Mouse (Mus musculus) embryonic facial prominence, embryonic 11.5 days (tissue): ENCODE measurements around the gene Ifit3b. TPM values are rescaled to one million over a fixed set of nuclear protein-coding genes. Genes with fewer than 3 reads are reported as not detected.
"Not testable (repeated sequence)": the region's sequence is repeated elsewhere in the genome, so short reads cannot be mapped to it uniquely, and the experiment has no call there.

ENCODE experiments used
- ATAC-seq: fragments of 200-750 bp; cut with Nextera tagmentation; replicated peaks from 2 replicates; pipeline ENCODE4 v1.8.0; 2017; ENCODE audit warnings: low read depth; ENCODE audit not compliant: insufficient number of reproducible peaks, low FRiP score, low TSS enrichment
- DNase-seq: peaks from one replicate; pipeline ENCODE4 v3.0.0-alpha.2; 2015; ENCODE audit warnings: low spot score
- H3K27ac ChIP-seq: fragments of 300-500 bp; sonication (generic); replicated peaks from 2 replicates; pipeline ENCODE4 v1.5.1; 2014; ENCODE audit warnings: mild to moderate bottlenecking, low read depth, low read length, control low read depth
- H3K27me3 ChIP-seq: fragments of 300-500 bp; sonication (generic); 2 replicates; pipeline ENCODE4 v1.6.1; 2014; ENCODE audit warnings: mild to moderate bottlenecking, low read length, moderate library complexity, mixed read lengths; ENCODE audit not compliant: control insufficient read depth, insufficient read depth
- H3K36me3 ChIP-seq: fragments of 300-500 bp; sonication (generic); replicated peaks from 2 replicates; pipeline ENCODE4 v1.6.1; 2014; ENCODE audit warnings: low read depth, mild to moderate bottlenecking, low read length, moderate library complexity, mixed read lengths; ENCODE audit not compliant: control insufficient read depth, insufficient read depth
- H3K4me1 ChIP-seq: fragments of 300-500 bp; sonication (generic); 2 replicates; pipeline ENCODE4 v1.6.1; 2014; ENCODE audit warnings: low read length, mixed read lengths; ENCODE audit not compliant: control insufficient read depth, insufficient read depth
- H3K4me2 ChIP-seq: fragments of 300-500 bp; sonication (generic); 2 replicates; pipeline ENCODE4 v1.6.1; 2014; ENCODE audit warnings: low read depth, mild to moderate bottlenecking, control low read depth, low read length, moderate library complexity
- H3K4me3 ChIP-seq: fragments of 300-500 bp; sonication (generic); 2 replicates; pipeline ENCODE4 v1.5.1; 2014; ENCODE audit warnings: low read depth, low read length, control low read depth
- H3K9ac ChIP-seq: fragments of 300-500 bp; sonication (generic); replicated peaks from 2 replicates; pipeline ENCODE4 v1.6.1; 2014; ENCODE audit warnings: mild to moderate bottlenecking, control low read depth, low read length
- H3K9me3 ChIP-seq: fragments of 300-500 bp; sonication (generic); replicated peaks from 2 replicates; pipeline ENCODE4 v1.6.1; 2016; ENCODE audit warnings: mild to moderate bottlenecking, low read length, inconsistent platforms, mixed read lengths; ENCODE audit not compliant: control insufficient read depth
- WGBS: fragments of 180-500 bp; shearing (Covaris S2); extraction: QIAGEN DNeasy Blood & Tissue Kit; methylation state at CpG from one replicate; pipeline ENCODE4 v1.1.7; 2014; 5-methylcytosine and 5-hydroxymethylcytosine counted together
- polyA plus RNA-seq: library from polyadenylated mRNA; unstranded; fragments of >200 nt; fragmentation: Nextera tagmentation; extraction: Ambion mirVana; gene quantifications from 2 replicates; pipeline ENCODE4 v1.2.1, GENCODE M21; 2014

Gene Ifit3b
- polyA plus RNA-seq, 1 experiment from 2014 or later = not detected

- ATAC-seq (no peak), DNase-seq (no peak)
- H3K36me3 ChIP-seq = no peaks in the 10 kb centered on the region
- WGBS = 70% methylated on average over 1 of the region's 1 CpGs
- no peak overlapping the region for H3K4me2 ChIP-seq
- H3K4me3 ChIP-seq = no peak overlapping the region
- no peak overlapping the region for H3K27ac ChIP-seq
- no peaks in the 10 kb centered on the region for H3K27me3 ChIP-seq
- H3K9ac ChIP-seq = no peak overlapping the region
- no peaks in the 10 kb centered on the region for H3K4me1 ChIP-seq
- H3K9me3 ChIP-seq = no peaks in the 10 kb centered on the region
Measured at GRCm38 (mm10) chr19:34577121-34577520, 30.6 kb upstream of the Ifit3b start.

GRCm38 (mm10) chr19:34582696-34583095, 25.1 kb upstream of the Ifit3b start:
- H3K4me2 ChIP-seq, H3K4me1 ChIP-seq, H3K9me3 ChIP-seq, DNase-seq, ATAC-seq, H3K27ac ChIP-seq, H3K36me3 ChIP-seq, H3K4me3 ChIP-seq, H3K27me3 ChIP-seq, H3K9ac ChIP-seq: not testable (repeated sequence)
- WGBS = 86% methylated on average over 2 of the region's 2 CpGs

- not testable (repeated sequence) for ATAC-seq, H3K4me2 ChIP-seq, H3K4me3 ChIP-seq, H3K9me3 ChIP-seq, H3K9ac ChIP-seq, H3K36me3 ChIP-seq, DNase-seq, H3K27me3 ChIP-seq, H3K27ac ChIP-seq, H3K4me1 ChIP-seq
- 49% methylated on average over 2 of the region's 2 CpGs for WGBS
Measured at GRCm38 (mm10) chr19:34583126-34583766, 24.5 kb upstream of the Ifit3b start, which contains the start of gene Ifit3. Gene Ifit3, plus strand, starts transcription at chr19:34583531.

GRCm38 (mm10) chr19:34585740-34586458, 21.9 kb upstream of the Ifit3b start:
- H3K4me3 ChIP-seq, ATAC-seq: not testable (repeated sequence)
- whole genome bisulfite sequencing = 73% methylated on average over 5 of the region's 5 CpGs

GRCm38 (mm10) chr19:34587898-34588692, 19.7 kb upstream of the Ifit3b start:
- ATAC-seq = not testable (repeated sequence)

More at GRCm38 (mm10) chr19:34585740-34586458, 21.9 kb upstream of the Ifit3b start:
- H3K9me3 ChIP-seq, DNase-seq, H3K4me2 ChIP-seq, H3K4me1 ChIP-seq, H3K27ac ChIP-seq, H3K9ac ChIP-seq, H3K36me3 ChIP-seq, H3K27me3 ChIP-seq: not testable (repeated sequence)

GRCm38 (mm10) chr19:34588959-34589358, 18.8 kb upstream of the Ifit3b start:
- no peaks in the 10 kb centered on the region for H3K4me1 ChIP-seq
- H3K27me3 ChIP-seq = no peaks in the 10 kb centered on the region
- no peak for DNase-seq
- no peak overlapping the region for H3K27ac ChIP-seq
- H3K4me2 ChIP-seq = no peak overlapping the region
- H3K9me3 ChIP-seq = no peaks in the 10 kb centered on the region
- ATAC-seq = no peak
- H3K9ac ChIP-seq = no peak overlapping the region
- no peak overlapping the region for H3K4me3 ChIP-seq
- H3K36me3 ChIP-seq = no peaks in the 10 kb centered on the region

More at GRCm38 (mm10) chr19:34587898-34588692, 19.7 kb upstream of the Ifit3b start:
- not testable (repeated sequence) for H3K36me3 ChIP-seq, H3K4me3 ChIP-seq, DNase-seq, H3K27ac ChIP-seq, H3K4me2 ChIP-seq, H3K27me3 ChIP-seq, H3K9ac ChIP-seq, H3K4me1 ChIP-seq, H3K9me3 ChIP-seq
- WGBS = 79% methylated on average over 6 of the region's 12 CpGs

- H3K9ac ChIP-seq = no peak overlapping the region
- H3K4me2 ChIP-seq = no peak overlapping the region
- H3K27me3 ChIP-seq = no peaks in the 10 kb centered on the region
- no peak for ATAC-seq
- WGBS = 89% methylated on average over 2 of the region's 2 CpGs
- H3K36me3 ChIP-seq = no peaks in the 10 kb centered on the region
- no peaks in the 10 kb centered on the region for H3K9me3 ChIP-seq
- H3K4me3 ChIP-seq = no peak overlapping the region
- H3K4me1 ChIP-seq = no peaks in the 10 kb centered on the region
- H3K27ac ChIP-seq = no peak overlapping the region
- DNase-seq = no peak
Measured at GRCm38 (mm10) chr19:34593456-34593855, 14.3 kb upstream of the Ifit3b start.
